In the genomic region with DNA sequence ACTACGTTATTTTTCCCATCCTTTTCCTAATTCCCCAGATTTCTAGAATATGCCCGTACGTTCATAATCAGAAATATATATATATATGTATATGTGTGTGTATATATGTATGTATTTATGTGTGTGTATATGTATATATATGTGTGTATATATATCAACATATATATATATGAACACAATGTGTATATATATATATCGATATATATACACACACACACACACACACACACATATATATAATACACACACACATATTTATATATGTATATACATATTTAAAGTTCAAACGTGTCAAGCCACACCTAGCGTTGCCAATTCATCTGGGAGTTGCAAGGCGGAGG, we compare ENCODE assay signal across 8 mouse cellular contexts. TPM values are rescaled to one million over a fixed set of nuclear protein-coding genes. Genes with fewer than 3 reads are reported as not detected.
DNase-seq lines count a peak whose midpoint lies in the region; ATAC-seq lines count a peak whose summit lies in the region.

No protein-coding gene starts in this region.

- H3K4me2 ChIP-seq in forebrain, embryonic 14.5 days (ENCODE audit: low read length), result peak overlapping the region; percentile 56
- H3K4me2 ChIP-seq in liver, embryonic 15.5 days, result peak overlapping the region; percentile 73

- H3K9ac ChIP-seq in forebrain, embryonic 14.5 days (ENCODE audit: low read length), result peak overlapping the region; percentile 59
- H3K9ac ChIP-seq in liver, embryonic 15.5 days, result peak overlapping the region; percentile 62

- H3K27ac ChIP-seq in heart, embryonic 10.5 days, result peak overlapping the region; percentile 94
- peak overlapping the region; percentile 40 for H3K27ac ChIP-seq in forebrain, embryonic 14.5 days (ENCODE audit: low read depth, low read length)
- H3K27ac ChIP-seq in liver, embryonic 15.5 days (replicated peaks), result peak overlapping the region; percentile 83

- no peak for ATAC-seq in forebrain, embryonic 14.5 days
- no peak for ATAC-seq in liver, embryonic 15.5 days (ENCODE audit: insufficient read depth)

- DNase-seq in heart, embryonic 10.5 days (ENCODE audit: low spot score), result no peak
- DNase-seq in heart, postnatal 4 days, result no peak
- peak; percentile 2 for DNase-seq in 3T3-L1 (ENCODE audit: low read depth, low spot score)
- DNase-seq in forebrain, embryonic 14.5 days (ENCODE audit: low spot score), result no peak
- no peak for DNase-seq in ovary, postnatal 10 days (ENCODE audit: low spot score)
- DNase-seq in spleen, postnatal 10 days (ENCODE audit: low spot score in 2 of 2), result no peak
- no peak for DNase-seq in right cerebral cortex, postnatal 10 days (ENCODE audit: low spot score in 2 of 2)

- H3K9me3 ChIP-seq in heart, embryonic 10.5 days, result no peaks in the 10 kb centered on the region
- H3K9me3 ChIP-seq in forebrain, embryonic 14.5 days (replicated peaks; ENCODE audit: control insufficient read depth, low read length), result no peaks in the 10 kb centered on the region
- H3K9me3 ChIP-seq in liver, embryonic 15.5 days (replicated peaks), result no peaks in the 10 kb centered on the region

- no peaks in the 10 kb centered on the region for H3K4me1 ChIP-seq in heart, embryonic 10.5 days
- H3K4me1 ChIP-seq in forebrain, embryonic 14.5 days (ENCODE audit: control insufficient read depth, insufficient read depth, low read length), result no peaks in the 10 kb centered on the region
- peaks cover 14% of the 10 kb centered on the region; the same call in 1 of the 2 replicates for H3K4me1 ChIP-seq in liver, embryonic 15.5 days (replicated peaks)

- H3K4me3 ChIP-seq in heart, embryonic 10.5 days, result peak overlapping the region; percentile 70
- H3K4me3 ChIP-seq in forebrain, embryonic 14.5 days (ENCODE audit: low read depth, low read length), result peak overlapping the region; percentile 39
- peak overlapping the region; percentile 66 for H3K4me3 ChIP-seq in liver, embryonic 15.5 days (replicated peaks)

- no peaks in the 10 kb centered on the region for H3K36me3 ChIP-seq in heart, embryonic 10.5 days
- no peaks in the 10 kb centered on the region for H3K36me3 ChIP-seq in forebrain, embryonic 14.5 days (ENCODE audit: control insufficient read depth, insufficient read depth, low read length)
- H3K36me3 ChIP-seq in liver, embryonic 15.5 days (replicated peaks), result no peaks in the 10 kb centered on the region

- 48% methylated on average over 7 of the region's 7 CpGs for WGBS in heart, embryonic 10.5 days
- 43% methylated on average over 7 of the region's 7 CpGs for WGBS in forebrain, embryonic 14.5 days
- WGBS in liver, embryonic 15.5 days (ENCODE audit: insufficient replicate concordance), result 39% methylated on average over 7 of the region's 7 CpGs

- no peaks in the 10 kb centered on the region for H3K27me3 ChIP-seq in heart, embryonic 10.5 days (ENCODE audit: insufficient read depth, poor library complexity, severe bottlenecking)
- no peaks in the 10 kb centered on the region for H3K27me3 ChIP-seq in forebrain, embryonic 14.5 days (replicated peaks; ENCODE audit: control insufficient read depth, insufficient read depth, low read length)
- no peaks in the 10 kb centered on the region for H3K27me3 ChIP-seq in liver, embryonic 15.5 days

RNA-seq across cellular contexts. Expression of gene Rab6a, which starts 16.7 kb away (rescaled TPM):
- polyA plus RNA-seq in heart, embryonic 10.5 days (2016; fragmentation: Nextera tagmentation; extraction: Ambion mirVana), result 89.5 and 106 TPM in 2 replicates
- 10 to 100 TPM; 84.1 to 84.7 TPM for total RNA-seq in heart, postnatal 4 days (2021)
- polyA plus RNA-seq in forebrain, embryonic 14.5 days (2014; fragmentation: Nextera tagmentation; extraction: Ambion mirVana), result 188 and 208 TPM in 2 replicates
- 39.1 TPM in 2 replicates for polyA plus RNA-seq in liver, embryonic 15.5 days (2015; fragmentation: Nextera tagmentation; extraction: Ambion mirVana)

RNA-seq across cellular contexts. Expression of gene Mrpl48, which starts 17.6 kb away (rescaled TPM):
- polyA plus RNA-seq in heart, embryonic 10.5 days (2016; fragmentation: Nextera tagmentation; extraction: Ambion mirVana), result 75.7 and 78.8 TPM in 2 replicates
- 10 to 100 TPM; 74.9 to 78.5 TPM for total RNA-seq in heart, postnatal 4 days (2021)
- polyA plus RNA-seq in forebrain, embryonic 14.5 days (2014; fragmentation: Nextera tagmentation; extraction: Ambion mirVana), result 82.8 and 85.1 TPM in 2 replicates
- polyA plus RNA-seq in liver, embryonic 15.5 days (2015; fragmentation: Nextera tagmentation; extraction: Ambion mirVana), result 34.0 and 41.3 TPM in 2 replicates

RNA-seq across cellular contexts. Expression of gene Coa4, which starts 53.6 kb away (rescaled TPM):
- polyA plus RNA-seq in heart, embryonic 10.5 days (2016; fragmentation: Nextera tagmentation; extraction: Ambion mirVana), result 26.4 and 31.3 TPM in 2 replicates
- 10 to 100 TPM in 1 of 2 experiments, 1 to 10 TPM in 1; 9.7 to 10.6 TPM for total RNA-seq in heart, postnatal 4 days (2021)
- polyA plus RNA-seq in forebrain, embryonic 14.5 days (2014; fragmentation: Nextera tagmentation; extraction: Ambion mirVana), result 13.7 and 19.0 TPM in 2 replicates
- 11.5 and 12.3 TPM in 2 replicates for polyA plus RNA-seq in liver, embryonic 15.5 days (2015; fragmentation: Nextera tagmentation; extraction: Ambion mirVana)

Comparison
In these comparisons a context has a peak if more than half of its experiments do, and no peak if none do; other contexts are left out.
1. H3K27ac ChIP-seq: peak in every context shown above with its lines; median percentile 94 in heart, embryonic 10.5 days; 83 in liver, embryonic 15.5 days; 40 in forebrain, embryonic 14.5 days.